Mouse (Mus musculus): ENCODE results near the gene Lrit2. TPM values are rescaled to one million over a fixed set of nuclear protein-coding genes. Genes with fewer than 3 reads are reported as not detected.

Lrit2 gene
- total and polyA plus RNA-seq, 3 experiments = 0.11 TPM; not detected in 2

GRCm38 (mm10) chr14:37034432-37034831 is 33.3 kb upstream of the Lrit2 start:
- H3K4me3 ChIP-seq (ENCODE audit: low read depth, low read length) = no peak overlapping the region
- ATAC-seq (ENCODE audit: extremely low read depth, insufficient number of reproducible peaks, low FRiP score, poor library complexity, severe bottlenecking) = no peak
- no peaks in the 10 kb centered on the region for H3K4me1 ChIP-seq (ENCODE audit: insufficient read depth, low read depth, low read length)
- TF ChIP-seq GATA2 (IDR thresholded peaks at IDR 0.05; ENCODE audit: borderline replicate concordance, low read depth, low read length) (no peak), CTCF (IDR thresholded peaks at IDR 0.05; ENCODE audit: low read depth, low read length) (no peak)
- H3K36me3 ChIP-seq (replicated peaks) = no peaks in the 10 kb centered on the region
- no peaks in the 10 kb centered on the region for H3K27me3 ChIP-seq (ENCODE audit: insufficient read depth, low read length)
- no peak for DNase-seq (ENCODE audit: low spot score)
- H3K9me3 ChIP-seq (replicated peaks) = no peaks in the 10 kb centered on the region

- ATAC-seq (ENCODE audit: extremely low read depth, insufficient number of reproducible peaks, low FRiP score, poor library complexity, severe bottlenecking) (no peak), DNase-seq (ENCODE audit: low spot score) (no peak)
- no peak within 1 kb of the TSS for H3K4me3 ChIP-seq (ENCODE audit: low read depth, low read length)
- TF ChIP-seq GATA2 (IDR thresholded peaks at IDR 0.05; ENCODE audit: borderline replicate concordance, low read depth, low read length) (no peak), TAL1 (conservative IDR thresholded peaks at IDR 0.05; ENCODE audit: low read depth, low read length) (no peak), CTCF (IDR thresholded peaks at IDR 0.05; ENCODE audit: low read depth, low read length) (no peak), POLR2AphosphoS5 (IDR thresholded peaks at IDR 0.05; ENCODE audit: insufficient replicate concordance, low read depth, low read length) (no peak), GATA1 (IDR thresholded peaks at IDR 0.05; ENCODE audit: borderline replicate concordance, low read length) (no peak)
- H3K4me1 ChIP-seq (ENCODE audit: insufficient read depth, low read depth, low read length) = no peaks in the 10 kb centered on the region
- H3K27me3 ChIP-seq (ENCODE audit: insufficient read depth, low read length) = peaks cover 5% of the 10 kb centered on the region; the same call in 1 of the 2 replicates
- H3K9me3 ChIP-seq (replicated peaks) = no peaks in the 10 kb centered on the region
- H3K36me3 ChIP-seq (replicated peaks) = no peaks in the 10 kb centered on the region
These were observed 18.8 kb upstream of the Lrit2 start, which contains the start of gene Rgr for GRCm38 (mm10) chr14:37048914-37049410. TSS of gene Rgr (minus strand) at chr14:37048964.

GRCm38 (mm10) chr14:37064849-37065248 is 2.9 kb upstream of the Lrit2 start:
- Histone ChIP-seq H3K4me1 (ENCODE audit: insufficient read depth, low read depth, low read length) (no peaks in the 10 kb centered on the region), H3K36me3 (replicated peaks) (no peaks in the 10 kb centered on the region)
- DNase-seq (ENCODE audit: low spot score) = no peak

GRCm38 (mm10) chr14:37066636-37067035 is 1.1 kb upstream of the Lrit2 start:
- DNase-seq (ENCODE audit: low spot score) (no peak), ATAC-seq (ENCODE audit: extremely low read depth, insufficient number of reproducible peaks, low FRiP score, poor library complexity, severe bottlenecking) (no peak)
- Histone ChIP-seq H3K4me1 (ENCODE audit: insufficient read depth, low read depth, low read length) (no peaks in the 10 kb centered on the region), H3K4me3 (ENCODE audit: low read depth, low read length) (no peak overlapping the region), H3K9me3 (replicated peaks) (no peaks in the 10 kb centered on the region), H3K27me3 (ENCODE audit: insufficient read depth, low read length) (no peaks in the 10 kb centered on the region), H3K36me3 (replicated peaks) (no peaks in the 10 kb centered on the region)
- TF ChIP-seq TAL1 (conservative IDR thresholded peaks at IDR 0.05; ENCODE audit: low read depth, low read length) (no peak), GATA1 (IDR thresholded peaks at IDR 0.05; ENCODE audit: borderline replicate concordance, low read length) (no peak), GATA2 (IDR thresholded peaks at IDR 0.05; ENCODE audit: borderline replicate concordance, low read depth, low read length) (no peak), POLR2AphosphoS5 (IDR thresholded peaks at IDR 0.05; ENCODE audit: insufficient replicate concordance, low read depth, low read length) (no peak), CTCF (IDR thresholded peaks at IDR 0.05; ENCODE audit: low read depth, low read length) (no peak)

More at GRCm38 (mm10) chr14:37064849-37065248, 2.9 kb upstream of the Lrit2 start:
- Histone ChIP-seq H3K27me3 (ENCODE audit: insufficient read depth, low read length) (no peaks in the 10 kb centered on the region), H3K4me3 (ENCODE audit: low read depth, low read length) (no peak overlapping the region), H3K9me3 (replicated peaks) (no peaks in the 10 kb centered on the region)
- ATAC-seq (ENCODE audit: extremely low read depth, insufficient number of reproducible peaks, low FRiP score, poor library complexity, severe bottlenecking) = no peak
- TF ChIP-seq TAL1 (conservative IDR thresholded peaks at IDR 0.05; ENCODE audit: low read depth, low read length) (no peak), GATA1 (IDR thresholded peaks at IDR 0.05; ENCODE audit: borderline replicate concordance, low read length) (no peak), GATA2 (IDR thresholded peaks at IDR 0.05; ENCODE audit: borderline replicate concordance, low read depth, low read length) (no peak), POLR2AphosphoS5 (IDR thresholded peaks at IDR 0.05; ENCODE audit: insufficient replicate concordance, low read depth, low read length) (no peak), CTCF (IDR thresholded peaks at IDR 0.05; ENCODE audit: low read depth, low read length) (no peak)

- H3K4me3 ChIP-seq (ENCODE audit: low read depth, low read length) = no peak overlapping the region
- H3K9me3 ChIP-seq (replicated peaks) = no peaks in the 10 kb centered on the region
- no peaks in the 10 kb centered on the region for H3K27me3 ChIP-seq (ENCODE audit: insufficient read depth, low read length)
- peak; percentile 16 for DNase-seq (ENCODE audit: low spot score)
- TF ChIP-seq CTCF (IDR thresholded peaks at IDR 0.05; ENCODE audit: low read depth, low read length) (no peak), POLR2AphosphoS5 (IDR thresholded peaks at IDR 0.05; ENCODE audit: insufficient replicate concordance, low read depth, low read length) (no peak), TAL1 (conservative IDR thresholded peaks at IDR 0.05; ENCODE audit: low read depth, low read length) (no peak), GATA2 (IDR thresholded peaks at IDR 0.05; ENCODE audit: borderline replicate concordance, low read depth, low read length) (no peak), GATA1 (IDR thresholded peaks at IDR 0.05; ENCODE audit: borderline replicate concordance, low read length) (no peak)
- ATAC-seq (ENCODE audit: extremely low read depth, insufficient number of reproducible peaks, low FRiP score, poor library complexity, severe bottlenecking) = no peak
- no peaks in the 10 kb centered on the region for H3K4me1 ChIP-seq (ENCODE audit: insufficient read depth, low read depth, low read length)
- H3K36me3 ChIP-seq (replicated peaks) = no peaks in the 10 kb centered on the region
These were observed 787 bp downstream of the Lrit2 start for GRCm38 (mm10) chr14:37068516-37068915.

- Histone ChIP-seq H3K9me3 (replicated peaks) (no peaks in the 10 kb centered on the region), H3K4me1 (ENCODE audit: insufficient read depth, low read depth, low read length) (no peaks in the 10 kb centered on the region), H3K36me3 (replicated peaks) (no peaks in the 10 kb centered on the region), H3K27me3 (ENCODE audit: insufficient read depth, low read length) (no peaks in the 10 kb centered on the region), H3K4me3 (ENCODE audit: low read depth, low read length) (no peak overlapping the region)
- ATAC-seq (ENCODE audit: extremely low read depth, insufficient number of reproducible peaks, low FRiP score, poor library complexity, severe bottlenecking) = no peak
- no peak for DNase-seq (ENCODE audit: low spot score)
- TF ChIP-seq GATA1 (IDR thresholded peaks at IDR 0.05; ENCODE audit: borderline replicate concordance, low read length) = no peak
- no peak for TF ChIP-seq TAL1 (conservative IDR thresholded peaks at IDR 0.05; ENCODE audit: low read depth, low read length)
- TF ChIP-seq GATA2 (IDR thresholded peaks at IDR 0.05; ENCODE audit: borderline replicate concordance, low read depth, low read length) = no peak
- no peak for TF ChIP-seq POLR2AphosphoS5 (IDR thresholded peaks at IDR 0.05; ENCODE audit: insufficient replicate concordance, low read depth, low read length)
- TF ChIP-seq CTCF (IDR thresholded peaks at IDR 0.05; ENCODE audit: low read depth, low read length) = no peak
These were observed 13.0 kb downstream of the Lrit2 start for GRCm38 (mm10) chr14:37080724-37081123.

Measured in G1E (cell line).